9 mouse cellular contexts compared by ENCODE assay signal in the genomic region with DNA sequence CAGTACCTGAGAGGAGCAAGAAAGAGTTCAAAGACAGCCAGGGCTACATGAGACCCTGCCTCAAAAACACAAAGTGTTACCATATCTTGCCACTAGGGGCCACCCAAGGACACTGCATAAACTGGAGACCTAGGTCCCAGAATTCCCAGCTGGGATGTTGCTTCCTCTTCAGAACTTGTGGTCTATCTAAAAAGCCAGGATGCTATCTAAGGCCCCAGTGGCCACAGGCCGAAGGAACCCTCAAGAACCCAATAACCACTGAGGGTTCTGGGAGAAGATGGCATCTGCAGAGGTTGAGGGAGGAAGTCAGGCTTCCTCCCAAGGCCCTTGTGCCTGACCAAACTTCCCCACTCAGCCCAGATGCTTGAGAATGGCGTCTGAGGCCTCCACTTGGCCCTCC. TPM values are rescaled to one million over a fixed set of nuclear protein-coding genes. Genes with fewer than 3 reads are reported as not detected.
A peak's percentile ranks its signal among the peaks of the same experiment; 100 is the strongest.
DNase-seq lines count a peak whose midpoint lies in the region; ATAC-seq and TF ChIP-seq lines count a peak whose summit lies in the region.
"Had no signal": no experiment of that assay in that cellular context is flagged by ENCODE, and none has a peak within 500 bp of the region (broad histone marks: within the 10 kb centered on the region; RNA-seq: fewer than 3 reads in every experiment).

No protein-coding gene starts in this region.

- WGBS in kidney, embryonic 16.5 days = 46% methylated on average over 2 of the region's 2 CpGs
- WGBS in limb, embryonic 15.5 days = 49% methylated on average over 2 of the region's 2 CpGs

- no peak overlapping the region for H3K4me3 ChIP-seq in G1E (ENCODE audit: low read depth, low read length)
- no peak overlapping the region for H3K4me3 ChIP-seq in kidney, embryonic 16.5 days (ENCODE audit: low read length)
- no peak overlapping the region for H3K4me3 ChIP-seq in limb, embryonic 15.5 days
- H3K4me3 ChIP-seq: hindbrain, embryonic 15.5 days had no signal

- no peaks in the 10 kb centered on the region for H3K9me3 ChIP-seq in G1E (replicated peaks)
- no peaks in the 10 kb centered on the region for H3K9me3 ChIP-seq in kidney, embryonic 16.5 days (ENCODE audit: low read length)
- no peaks in the 10 kb centered on the region for H3K9me3 ChIP-seq in limb, embryonic 15.5 days
- H3K9me3 ChIP-seq: hindbrain, embryonic 15.5 days had no signal

- ATAC-seq in G1E (ENCODE audit: extremely low read depth, insufficient number of reproducible peaks, low FRiP score, poor library complexity, severe bottlenecking) = no peak
- 0 out of 2 replicates have a peak, but pooled peaks have one; percentile 14 for ATAC-seq in kidney, embryonic 16.5 days (ENCODE audit: low FRiP score, low TSS enrichment)
- peak; percentile 14; the same call in 1 of the 2 replicates for ATAC-seq in limb, embryonic 15.5 days (ENCODE audit: insufficient number of reproducible peaks, low FRiP score, low TSS enrichment, low read depth)

- peak overlapping the region; percentile 45; the same call in 1 of the 2 replicates for H3K9ac ChIP-seq in kidney, embryonic 16.5 days (replicated peaks; ENCODE audit: low read length)
- no peak overlapping the region for H3K9ac ChIP-seq in limb, embryonic 15.5 days
- H3K9ac ChIP-seq: hindbrain, embryonic 15.5 days had no signal

- H3K4me1 ChIP-seq in G1E (ENCODE audit: insufficient read depth, low read depth, low read length) = peaks cover 32% of the 10 kb centered on the region; the same call in 1 of the 2 replicates
- H3K4me1 ChIP-seq in kidney, embryonic 16.5 days (ENCODE audit: insufficient read depth, low read length) = peaks cover 17% of the 10 kb centered on the region
- H3K4me1 ChIP-seq in limb, embryonic 15.5 days = peaks cover 14% of the 10 kb centered on the region; the same call in 1 of the 2 replicates
- H3K4me1 ChIP-seq: hindbrain, embryonic 15.5 days had no signal

- no peak overlapping the region for H3K27ac ChIP-seq in kidney, embryonic 16.5 days (ENCODE audit: low read length)
- no peak overlapping the region for H3K27ac ChIP-seq in limb, embryonic 15.5 days
- H3K27ac ChIP-seq: hindbrain, embryonic 15.5 days had no signal

- H3K36me3 ChIP-seq in G1E (replicated peaks) = no peaks in the 10 kb centered on the region
- no peaks in the 10 kb centered on the region for H3K36me3 ChIP-seq in kidney, embryonic 16.5 days (ENCODE audit: insufficient read depth, low read length)
- no peaks in the 10 kb centered on the region for H3K36me3 ChIP-seq in limb, embryonic 15.5 days
- H3K36me3 ChIP-seq: hindbrain, embryonic 15.5 days had no signal

- TF ChIP-seq CTCF in G1E (IDR thresholded peaks at IDR 0.05; ENCODE audit: low read depth, low read length) = peak; percentile 65

- H3K4me2 ChIP-seq in kidney, embryonic 16.5 days (replicated peaks; ENCODE audit: low read depth, low read length) = no peak overlapping the region
- no peak overlapping the region for H3K4me2 ChIP-seq in limb, embryonic 15.5 days
- H3K4me2 ChIP-seq: hindbrain, embryonic 15.5 days had no signal

- DNase-seq in 3T3-L1 (ENCODE audit: low read depth, low spot score) (peak; percentile 89), G1E (ENCODE audit: low spot score) (no peak)
- peak; percentile 43 for DNase-seq in cerebellum, adult 9-11 months
- DNase-seq in gastrocnemius, adult 18-20 months (ENCODE audit: low spot score) = peak; percentile 61
- DNase-seq in ovary, postnatal 36 days (ENCODE audit: low spot score) = peak; percentile 46
- DNase-seq in thymus, postnatal 36 days = peak; percentile 48 to 66

- H3K27me3 ChIP-seq in G1E (ENCODE audit: insufficient read depth, low read length) = peaks cover 6% of the 10 kb centered on the region; the same call in 1 of the 2 replicates
- no peaks in the 10 kb centered on the region for H3K27me3 ChIP-seq in kidney, embryonic 16.5 days (ENCODE audit: insufficient read depth, low read length)
- H3K27me3 ChIP-seq in limb, embryonic 15.5 days = no peaks in the 10 kb centered on the region
- H3K27me3 ChIP-seq: hindbrain, embryonic 15.5 days had no signal

RNA-seq across cellular contexts. Expression of a gene that starts 30.2 kb away (rescaled TPM):
- total RNA-seq in G1E (2014; fragmentation: Nextera tagmentation) (22.8 and 25.7 TPM in 2 replicates), G1E (2017) (24.9 and 26.7 TPM in 2 replicates)
- polyA plus RNA-seq in G1E (2012) = 60.6 and 77.6 TPM in 2 replicates
- total RNA-seq in gastrocnemius, adult 18-20 months (2021) = under 1 TPM; 0.21 to 0.40 TPM
- polyA plus RNA-seq in kidney, embryonic 16.5 days (2015; fragmentation: Nextera tagmentation; extraction: Ambion mirVana) = 69.5 and 71.1 TPM in 2 replicates
- polyA plus RNA-seq in limb, embryonic 15.5 days (2015; fragmentation: Nextera tagmentation; extraction: Ambion mirVana) = 49.2 and 52.7 TPM in 2 replicates

RNA-seq across cellular contexts. Expression of a gene that starts 34.4 kb away (rescaled TPM):
- total RNA-seq in G1E (2014; fragmentation: Nextera tagmentation) (not detected in 2 replicates), G1E (2017) (1.3 TPM in 1 of 2 replicates, not detected in the other)
- polyA plus RNA-seq in G1E (2012) = 0.43 and 0.44 TPM in 2 replicates
- total RNA-seq in gastrocnemius, adult 18-20 months (2021) = 10 to 100 TPM; 47.9 to 60.8 TPM
- 447 and 578 TPM in 2 replicates for polyA plus RNA-seq in kidney, embryonic 16.5 days (2015; fragmentation: Nextera tagmentation; extraction: Ambion mirVana)
- polyA plus RNA-seq in limb, embryonic 15.5 days (2015; fragmentation: Nextera tagmentation; extraction: Ambion mirVana) = 219 and 273 TPM in 2 replicates

RNA-seq across cellular contexts. Expression of a gene that starts 48.2 kb away (rescaled TPM):
- total RNA-seq in G1E (2014; fragmentation: Nextera tagmentation) (4.2 and 6.8 TPM in 2 replicates), G1E (2017) (1.6 and 1.9 TPM in 2 replicates)
- polyA plus RNA-seq in G1E (2012) = 0.09 TPM in 2 replicates
- under 1 TPM; 0.50 to 0.55 TPM for total RNA-seq in gastrocnemius, adult 18-20 months (2021)
- polyA plus RNA-seq in kidney, embryonic 16.5 days (2015; fragmentation: Nextera tagmentation; extraction: Ambion mirVana) = 8.0 and 9.9 TPM in 2 replicates
- polyA plus RNA-seq in limb, embryonic 15.5 days (2015; fragmentation: Nextera tagmentation; extraction: Ambion mirVana) = 6.6 and 9.2 TPM in 2 replicates

RNA-seq across cellular contexts. Expression of a gene that starts 53.3 kb away (rescaled TPM):
- total RNA-seq in G1E (2014; fragmentation: Nextera tagmentation) = 97.3 and 108 TPM in 2 replicates
- 210 and 302 TPM in 2 replicates for total RNA-seq in G1E (2017)
- polyA plus RNA-seq in G1E (2012) = 103 and 173 TPM in 2 replicates
- total RNA-seq in gastrocnemius, adult 18-20 months (2021) = 10 to 100 TPM; 79.4 to 87.3 TPM
- polyA plus RNA-seq in kidney, embryonic 16.5 days (2015; fragmentation: Nextera tagmentation; extraction: Ambion mirVana) = 167 and 168 TPM in 2 replicates
- polyA plus RNA-seq in limb, embryonic 15.5 days (2015; fragmentation: Nextera tagmentation; extraction: Ambion mirVana) = 134 and 157 TPM in 2 replicates

Comparison
In these comparisons a context has a peak if more than half of its experiments do, and no peak if none do; other contexts are left out.
1. RNA of a gene that starts 34.4 kb away (polyA plus RNA-seq): 447 to 578 TPM in kidney, embryonic 16.5 days and 219 to 273 TPM in limb, embryonic 15.5 days; 0.43 to 0.44 TPM in G1E; every median in the first group is over 100 times any median in the second.